Mouse (Mus musculus) stomach, embryonic 16.5 days (tissue): ENCODE data around the gene Zfp3. TPM values are rescaled to one million over a fixed set of nuclear protein-coding genes. Genes with fewer than 3 reads are reported as not detected.

Experiments
- ATAC-seq: fragments of 200-750 bp; cut with Nextera tagmentation; 2 replicates; pipeline ENCODE4 v1.8.0; 2017; ENCODE audit warnings: moderate number of reproducible peaks, moderate TSS enrichment; ENCODE audit not compliant: insufficient read depth, low FRiP score
- H3K27ac ChIP-seq: fragments of 300-500 bp; sonication (generic); 2 replicates; pipeline ENCODE4 v1.5.1; 2014; ENCODE audit warnings: low read length
- H3K27me3 ChIP-seq: fragments of 300-500 bp; sonication (generic); 2 replicates; pipeline ENCODE4 v1.6.1; 2014; ENCODE audit warnings: low read length, control low read depth, mixed read lengths; ENCODE audit not compliant: control insufficient read depth, insufficient read depth
- H3K36me3 ChIP-seq: fragments of 300-500 bp; sonication (generic); 2 replicates; pipeline ENCODE4 v1.6.1; 2014; ENCODE audit warnings: low read length; ENCODE audit not compliant: control insufficient read depth, insufficient read depth
- H3K4me1 ChIP-seq: fragments of 300-500 bp; sonication (generic); 2 replicates; pipeline ENCODE4 v1.6.1; 2014; ENCODE audit warnings: low read length, control low read depth, mixed read lengths; ENCODE audit not compliant: control insufficient read depth, insufficient read depth
- H3K4me2 ChIP-seq: fragments of 300-500 bp; sonication (generic); 2 replicates; pipeline ENCODE4 v1.6.1; 2014; ENCODE audit warnings: low read depth, low read length, mixed read lengths
- H3K4me3 ChIP-seq: fragments of 300-500 bp; sonication (generic); replicated peaks from 2 replicates; pipeline ENCODE4 v1.5.1; 2014; ENCODE audit warnings: mild to moderate bottlenecking, low read length
- H3K9ac ChIP-seq: fragments of 300-500 bp; sonication (generic); 2 replicates; pipeline ENCODE4 v1.6.1; 2014; ENCODE audit warnings: low read length
- H3K9me3 ChIP-seq: fragments of 300-500 bp; sonication (generic); replicated peaks from 2 replicates; pipeline ENCODE4 v1.6.1; 2016; ENCODE audit warnings: low read length, control low read depth; ENCODE audit not compliant: control insufficient read depth
- WGBS: fragments of 180-500 bp; shearing (Covaris S2); extraction: QIAGEN DNeasy Blood & Tissue Kit; methylation state at CpG from one replicate; pipeline ENCODE4 v1.1.7; 2014; 5-methylcytosine and 5-hydroxymethylcytosine counted together
- polyA plus RNA-seq: library from polyadenylated mRNA; unstranded; fragments of >200 nt; fragmentation: Nextera tagmentation; extraction: Ambion mirVana; gene quantifications from 2 replicates; pipeline ENCODE4 v1.2.1, GENCODE M21; 2015

Gene Zfp3
- 5.0 and 5.9 TPM in 2 replicates for polyA plus RNA-seq

- under 1% methylated on average over 78 of the region's 78 CpGs for WGBS
- Histone ChIP-seq H3K4me2 (peak within 1 kb of the TSS; percentile 77), H3K27me3 (no peaks in the 10 kb centered on the region)
Observed at GRCm38 (mm10) chr11:70763936-70764808, at the start of gene Zfp3. Gene Zfp3, plus strand, starts transcription at chr11:70764209.

GRCm38 (mm10) chr11:70715832-70716231 is 48.2 kb upstream of the Zfp3 start:
- H3K4me2 ChIP-seq, result no peak overlapping the region
- no peaks in the 10 kb centered on the region for H3K27me3 ChIP-seq
- WGBS, result 82% methylated on average over 6 of the region's 6 CpGs
- no peak overlapping the region for H3K9ac ChIP-seq
- no peaks in the 10 kb centered on the region for H3K9me3 ChIP-seq
- no peaks in the 10 kb centered on the region for H3K4me1 ChIP-seq
- H3K27ac ChIP-seq, result no peak overlapping the region
- no peak for ATAC-seq
- H3K36me3 ChIP-seq, result peaks cover 16% of the 10 kb centered on the region
- H3K4me3 ChIP-seq, result no peak overlapping the region

More at GRCm38 (mm10) chr11:70763936-70764808, at the start of gene Zfp3:
- H3K36me3 ChIP-seq, result no peaks in the 10 kb centered on the region
- peak within 1 kb of the TSS; percentile 89 for H3K9ac ChIP-seq
- H3K9me3 ChIP-seq, result no peaks in the 10 kb centered on the region
- peak within 1 kb of the TSS; percentile 78 for H3K4me3 ChIP-seq
- peak; percentile 87 for ATAC-seq
- H3K27ac ChIP-seq, result peak within 1 kb of the TSS; percentile 82
- 0 out of 2 replicates have a peak, but pooled peaks cover 5% of the 10 kb centered on the region for H3K4me1 ChIP-seq

GRCm38 (mm10) chr11:70718481-70718880 is 45.5 kb upstream of the Zfp3 start:
- no peak overlapping the region for H3K27ac ChIP-seq
- 81% methylated on average over 5 of the region's 5 CpGs for WGBS
- H3K27me3 ChIP-seq, result no peaks in the 10 kb centered on the region
- H3K4me1 ChIP-seq, result no peaks in the 10 kb centered on the region
- H3K4me2 ChIP-seq, result no peak overlapping the region
- H3K9ac ChIP-seq, result no peak overlapping the region
- ATAC-seq, result no peak
- no peak overlapping the region for H3K4me3 ChIP-seq
- no peaks in the 10 kb centered on the region for H3K9me3 ChIP-seq
- peaks cover 25% of the 10 kb centered on the region for H3K36me3 ChIP-seq

- no peak for ATAC-seq
- Histone ChIP-seq H3K9me3 (no peaks in the 10 kb centered on the region), H3K9ac (no peak overlapping the region), H3K27ac (no peak overlapping the region), H3K4me1 (no peaks in the 10 kb centered on the region), H3K4me2 (no peak overlapping the region), H3K36me3 (peaks cover 34% of the 10 kb centered on the region), H3K4me3 (no peak overlapping the region), H3K27me3 (no peaks in the 10 kb centered on the region)
- 83% methylated on average over 3 of the region's 3 CpGs for WGBS
Observed at GRCm38 (mm10) chr11:70720567-70720966, 43.4 kb upstream of the Zfp3 start.

GRCm38 (mm10) chr11:70721072-70721471 is 42.9 kb upstream of the Zfp3 start:
- no peak overlapping the region for H3K9ac ChIP-seq
- H3K9me3 ChIP-seq, result no peaks in the 10 kb centered on the region
- H3K4me2 ChIP-seq, result no peak overlapping the region
- peaks cover 34% of the 10 kb centered on the region for H3K36me3 ChIP-seq
- 95% methylated on average over 3 of the region's 3 CpGs for WGBS
- H3K4me1 ChIP-seq, result no peaks in the 10 kb centered on the region
- H3K27me3 ChIP-seq, result no peaks in the 10 kb centered on the region
- ATAC-seq, result no peak
- H3K4me3 ChIP-seq, result no peak overlapping the region
- H3K27ac ChIP-seq, result no peak overlapping the region

- Histone ChIP-seq H3K4me1 (no peaks in the 10 kb centered on the region), H3K4me2 (no peak overlapping the region), H3K4me3 (no peak overlapping the region), H3K9me3 (no peaks in the 10 kb centered on the region), H3K36me3 (peaks cover 33% of the 10 kb centered on the region), H3K27me3 (no peaks in the 10 kb centered on the region), H3K9ac (no peak overlapping the region), H3K27ac (no peak overlapping the region)
- 88% methylated on average over 9 of the region's 9 CpGs for WGBS
- ATAC-seq, result no peak
Observed at GRCm38 (mm10) chr11:70724706-70725105, 39.3 kb upstream of the Zfp3 start.

- H3K4me3 ChIP-seq, result no peak overlapping the region
- no peak overlapping the region for H3K9ac ChIP-seq
- H3K9me3 ChIP-seq, result no peaks in the 10 kb centered on the region
- no peak overlapping the region for H3K4me2 ChIP-seq
- H3K4me1 ChIP-seq, result no peaks in the 10 kb centered on the region
- no peak overlapping the region for H3K27ac ChIP-seq
- no peaks in the 10 kb centered on the region for H3K27me3 ChIP-seq
- peaks cover 23% of the 10 kb centered on the region for H3K36me3 ChIP-seq
- WGBS, result 82% methylated on average over 2 of the region's 2 CpGs
- ATAC-seq, result no peak
Observed at GRCm38 (mm10) chr11:70726585-70726984, 37.4 kb upstream of the Zfp3 start.

GRCm38 (mm10) chr11:70727385-70727784 is 36.6 kb upstream of the Zfp3 start:
- H3K4me3 ChIP-seq, result no peak overlapping the region
- no peak overlapping the region for H3K27ac ChIP-seq
- peaks cover 18% of the 10 kb centered on the region for H3K36me3 ChIP-seq
- no peak overlapping the region for H3K9ac ChIP-seq
- 67% methylated on average over 5 of the region's 5 CpGs for WGBS
- H3K4me2 ChIP-seq, result no peak overlapping the region
- H3K9me3 ChIP-seq, result no peaks in the 10 kb centered on the region
- no peaks in the 10 kb centered on the region for H3K4me1 ChIP-seq
- H3K27me3 ChIP-seq, result no peaks in the 10 kb centered on the region
- ATAC-seq, result no peak

- WGBS, result 67% methylated on average over 9 of the region's 9 CpGs
- H3K4me2 ChIP-seq, result no peak overlapping the region
- no peak overlapping the region for H3K9ac ChIP-seq
- H3K27me3 ChIP-seq, result no peaks in the 10 kb centered on the region
- H3K4me3 ChIP-seq, result no peak overlapping the region
- 0 out of 2 replicates have a peak, but pooled peaks have one; percentile 44 for ATAC-seq
- no peak overlapping the region for H3K27ac ChIP-seq
- 0 out of 2 replicates have a peak, but pooled peaks cover 9% of the 10 kb centered on the region for H3K36me3 ChIP-seq
- no peaks in the 10 kb centered on the region for H3K4me1 ChIP-seq
- H3K9me3 ChIP-seq, result no peaks in the 10 kb centered on the region
Observed at GRCm38 (mm10) chr11:70730427-70731038, 33.5 kb upstream of the Zfp3 start.
